Mouse (Mus musculus) brain, embryonic 14.5 days (tissue): ENCODE data around the gene Raf1.

ENCODE experiments used
- CTCF ChIP-seq: fragments of 200-500 bp; IDR thresholded peaks from 2 replicates; pipeline ENCODE4 v1.5.1; 2012; ENCODE audit warnings: inconsistent platforms, mild to moderate bottlenecking, moderate library complexity, borderline replicate concordance; ENCODE audit not compliant: insufficient read depth, insufficient read length; ENCODE audit errors: extremely low read depth
- POLR2A ChIP-seq: fragments of 200-500 bp; IDR thresholded peaks from 2 replicates; pipeline ENCODE4 v1.6.1; 2012; ENCODE audit warnings: mild to moderate bottlenecking, inconsistent platforms, borderline replicate concordance; ENCODE audit not compliant: poor library complexity, insufficient read depth, insufficient read length, severe bottlenecking; ENCODE audit errors: extremely low read depth

DNA sequence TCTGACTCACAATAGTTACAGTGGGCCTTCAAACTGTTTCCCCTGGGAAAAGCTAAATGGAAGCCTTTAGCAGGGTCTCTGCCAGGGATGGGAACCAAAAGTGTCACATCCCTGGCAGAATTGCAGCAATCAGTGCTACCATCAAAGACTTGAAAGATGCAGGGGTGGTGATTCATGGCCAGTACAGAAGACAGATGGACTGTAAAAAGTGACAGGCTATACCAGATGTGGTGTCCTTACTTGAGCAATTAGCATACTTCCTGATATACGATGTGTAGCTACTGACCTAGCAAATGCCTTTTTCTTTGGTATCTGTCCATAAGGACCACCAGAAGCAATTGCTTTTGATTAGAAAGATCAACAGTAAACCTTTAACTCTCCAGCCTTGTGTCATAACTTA, 55.5 kb downstream of the Raf1 start:
- no peak for TF ChIP-seq POLR2A
- no peak for TF ChIP-seq CTCF
